7 mouse cellular contexts compared by ENCODE assay signal in genomic region chr9:89706906-89707305, GRCm38 (mm10). TPM values are rescaled to one million over a fixed set of nuclear protein-coding genes. Genes with fewer than 3 reads are reported as not detected.
DNase-seq lines count a peak whose midpoint lies in the region; ATAC-seq lines count a peak whose summit lies in the region.

No protein-coding gene starts in this region.

- no peak overlapping the region for H3K27ac ChIP-seq in kidney, embryonic 15.5 days
- H3K27ac ChIP-seq in embryonic facial prominence, embryonic 14.5 days (replicated peaks; ENCODE audit: low read depth, low read length): no peak overlapping the region

- H3K4me3 ChIP-seq in kidney, embryonic 15.5 days (replicated peaks): no peak overlapping the region
- H3K4me3 ChIP-seq in embryonic facial prominence, embryonic 14.5 days (ENCODE audit: low read depth, low read length): no peak overlapping the region

- H3K9me3 ChIP-seq in kidney, embryonic 15.5 days (replicated peaks): no peaks in the 10 kb centered on the region
- no peaks in the 10 kb centered on the region for H3K9me3 ChIP-seq in embryonic facial prominence, embryonic 14.5 days (ENCODE audit: control insufficient read depth, low read length)

- H3K27me3 ChIP-seq in kidney, embryonic 15.5 days: no peaks in the 10 kb centered on the region
- H3K27me3 ChIP-seq in embryonic facial prominence, embryonic 14.5 days (replicated peaks; ENCODE audit: control insufficient read depth, insufficient read depth, low read length): no peaks in the 10 kb centered on the region

- peaks cover 4% of the 10 kb centered on the region; the same call in 1 of the 2 replicates for H3K36me3 ChIP-seq in kidney, embryonic 15.5 days
- peaks cover 7% of the 10 kb centered on the region; the same call in 1 of the 2 replicates for H3K36me3 ChIP-seq in embryonic facial prominence, embryonic 14.5 days (ENCODE audit: control insufficient read depth, insufficient read depth, low read length)

- WGBS in kidney, embryonic 15.5 days: 25% methylated on average over 4 of the region's 4 CpGs
- WGBS in embryonic facial prominence, embryonic 14.5 days: 19% methylated on average over 4 of the region's 4 CpGs

- H3K4me2 ChIP-seq in kidney, embryonic 15.5 days: no peak overlapping the region
- no peak overlapping the region for H3K4me2 ChIP-seq in embryonic facial prominence, embryonic 14.5 days (ENCODE audit: low read depth, low read length)

- H3K9ac ChIP-seq in kidney, embryonic 15.5 days: no peak overlapping the region
- H3K9ac ChIP-seq in embryonic facial prominence, embryonic 14.5 days (ENCODE audit: low read depth, low read length): no peak overlapping the region

- DNase-seq in kidney, postnatal 10 days: peak; percentile 11
- DNase-seq in A20 (ENCODE audit: low read depth, low spot score) (peak; percentile 55), ES-CJ7 (ENCODE audit: low read depth, low spot score) (peak; percentile 65)
- DNase-seq in embryonic facial prominence, embryonic 14.5 days (ENCODE audit: low spot score): peak; percentile 26
- no peak for DNase-seq in yolk sac, embryonic 10.5 days (ENCODE audit: low spot score)
- DNase-seq in ovary, postnatal 10 days (ENCODE audit: low spot score): no peak

- no peak for ATAC-seq in kidney, embryonic 15.5 days (replicated peaks; ENCODE audit: low FRiP score)
- ATAC-seq in embryonic facial prominence, embryonic 14.5 days (ENCODE audit: low read depth): no peak

- H3K4me1 ChIP-seq in kidney, embryonic 15.5 days: peaks cover 7% of the 10 kb centered on the region
- peaks cover 6% of the 10 kb centered on the region for H3K4me1 ChIP-seq in embryonic facial prominence, embryonic 14.5 days (ENCODE audit: control insufficient read depth, insufficient read depth, low read length)

RNA-seq across cellular contexts. Expression of gene Tmed3, which starts 2.0 kb away (rescaled TPM):
- polyA plus RNA-seq in kidney, embryonic 15.5 days (2015; fragmentation: Nextera tagmentation; extraction: Ambion mirVana): 85.3 and 92.8 TPM in 2 replicates
- 171 and 186 TPM in 2 replicates for polyA plus RNA-seq in embryonic facial prominence, embryonic 14.5 days (2014; fragmentation: Nextera tagmentation; extraction: Ambion mirVana)

RNA-seq across cellular contexts. Expression of gene Ankrd34c, which starts 31.4 kb away (rescaled TPM):
- not detected in 2 replicates for polyA plus RNA-seq in kidney, embryonic 15.5 days (2015; fragmentation: Nextera tagmentation; extraction: Ambion mirVana)
- 0.08 TPM in 1 of 2 replicates, not detected in the other for polyA plus RNA-seq in embryonic facial prominence, embryonic 14.5 days (2014; fragmentation: Nextera tagmentation; extraction: Ambion mirVana)

Comparison
In these comparisons a context has a peak if more than half of its experiments do, and no peak if none do; other contexts are left out.
1. DNase-seq: peak in kidney, postnatal 10 days (single experiment), A20 (single experiment), ES-CJ7 (single experiment) and embryonic facial prominence, embryonic 14.5 days (single experiment); none in yolk sac, embryonic 10.5 days (single experiment) and ovary, postnatal 10 days (single experiment).